Mouse (Mus musculus) intestine, postnatal 0 days (tissue): ENCODE measurements around the gene Skap1. TPM values are rescaled to one million over a fixed set of nuclear protein-coding genes. Genes with fewer than 3 reads are reported as not detected.
A peak's percentile ranks its signal among the peaks of the same experiment; 100 is the strongest.

Experiments used
- ATAC-seq: fragments of 200-750 bp; cut with Nextera tagmentation; 2 replicates; pipeline ENCODE4 v1.8.0; 2017; ENCODE audit warnings: mild to moderate bottlenecking, moderate TSS enrichment, moderate library complexity
- H3K27ac ChIP-seq: fragments of 300-500 bp; sonication (generic); 2 replicates; pipeline ENCODE4 v1.5.1; 2014; ENCODE audit warnings: mild to moderate bottlenecking, low read depth, low read length, moderate library complexity
- H3K27me3 ChIP-seq: fragments of 300-500 bp; sonication (generic); replicated peaks from 2 replicates; pipeline ENCODE4 v1.6.1; 2014; ENCODE audit warnings: low read length, mixed read lengths; ENCODE audit not compliant: control insufficient read depth, insufficient read depth
- H3K36me3 ChIP-seq: fragments of 300-500 bp; sonication (generic); 2 replicates; pipeline ENCODE4 v1.6.1; 2014; ENCODE audit warnings: mild to moderate bottlenecking, moderate library complexity; ENCODE audit not compliant: control insufficient read depth, insufficient read depth
- H3K4me1 ChIP-seq: fragments of 300-500 bp; sonication (generic); replicated peaks from 2 replicates; pipeline ENCODE4 v1.6.1; 2014; ENCODE audit warnings: antibody characterized with exemption, low read length, mixed read lengths; ENCODE audit not compliant: control insufficient read depth, insufficient read depth
- H3K4me2 ChIP-seq: fragments of 300-500 bp; sonication (generic); replicated peaks from 2 replicates; pipeline ENCODE4 v1.6.1; 2014; ENCODE audit warnings: low read depth, mild to moderate bottlenecking, moderate library complexity
- H3K4me3 ChIP-seq: fragments of 300-500 bp; sonication (generic); 2 replicates; pipeline ENCODE4 v1.5.1; 2014; ENCODE audit warnings: low read depth, low read length
- H3K9ac ChIP-seq: fragments of 300-500 bp; sonication (generic); 2 replicates; pipeline ENCODE4 v1.6.1; 2014; ENCODE audit warnings: mild to moderate bottlenecking, low read depth, low read length
- H3K9me3 ChIP-seq: fragments of 300-500 bp; sonication (generic); 2 replicates; pipeline ENCODE4 v1.6.1; 2016; ENCODE audit warnings: mixed run types; ENCODE audit not compliant: control insufficient read depth
- CTCF ChIP-seq: sonication (generic); IDR thresholded peaks from 2 replicates; pipeline ENCODE4 v1.5.1; 2016; ENCODE audit warnings: low read depth, mild to moderate bottlenecking, control low read depth, antibody characterized with exemption, moderate library complexity
- WGBS: fragments of 180-500 bp; shearing (Covaris S2); extraction: QIAGEN DNeasy Blood & Tissue Kit; methylation state at CpG from one replicate; pipeline ENCODE4 v1.1.7; 2014; 5-methylcytosine and 5-hydroxymethylcytosine counted together
- polyA plus RNA-seq: library from polyadenylated mRNA; unstranded; fragments of >200 nt; fragmentation: Nextera tagmentation; extraction: Ambion mirVana; gene quantifications from 2 replicates; pipeline ENCODE4 v1.2.1, GENCODE M21; 2015

Skap1 gene
- 0.46 and 0.52 TPM in 2 replicates for polyA plus RNA-seq

DNA sequence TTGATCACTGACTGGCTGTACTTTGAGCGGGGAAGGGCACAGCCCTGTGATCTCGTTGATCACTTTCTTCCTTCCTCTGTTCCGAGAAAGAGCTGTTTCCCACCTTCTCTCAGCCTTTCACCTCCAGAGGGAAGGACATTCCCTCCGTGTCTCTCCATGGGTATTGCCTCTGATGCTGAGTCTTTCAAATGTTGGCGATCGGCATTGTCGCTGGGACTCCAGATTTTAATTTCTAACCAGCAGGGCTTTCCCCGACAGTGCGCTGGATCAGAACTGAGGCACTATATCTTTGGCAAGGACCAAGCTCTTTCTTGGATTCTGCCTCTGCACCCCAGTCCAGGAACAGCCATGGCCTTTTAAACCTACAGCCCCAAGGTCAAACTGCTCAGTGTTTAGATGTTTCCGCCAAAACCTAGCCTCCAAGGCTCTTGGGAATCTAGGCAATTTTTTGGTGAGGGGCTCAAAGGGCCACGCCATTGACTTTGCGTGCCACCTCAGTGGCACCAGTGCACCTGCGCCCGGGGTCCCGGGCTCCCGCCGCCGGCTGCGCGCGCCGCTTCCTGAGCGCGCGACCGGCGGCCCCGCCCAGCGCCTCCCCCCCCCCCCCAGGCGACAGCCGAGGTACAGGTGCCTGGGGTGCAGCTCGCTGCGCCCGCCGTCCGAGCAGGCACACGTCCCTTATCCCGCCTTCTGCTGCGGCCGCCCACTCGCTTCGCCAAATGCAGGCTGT, at the start of gene Skap1:
Gene Skap1 (plus strand): TSS at position 608 of the 730 bp plus-strand sequence.
- no peak for TF ChIP-seq CTCF
- H3K4me1 ChIP-seq, result no peaks in the 10 kb centered on the region; the same call in 1 of the 2 replicates
- no peaks in the 10 kb centered on the region for H3K36me3 ChIP-seq
- no peaks in the 10 kb centered on the region for H3K9me3 ChIP-seq
- no peak within 1 kb of the TSS for H3K27ac ChIP-seq
- peaks cover 48% of the 10 kb centered on the region for H3K27me3 ChIP-seq
- H3K9ac ChIP-seq, result no peak within 1 kb of the TSS
- peak within 1 kb of the TSS; percentile 35 for H3K4me3 ChIP-seq
- 7% methylated on average over 40 of the region's 42 CpGs for WGBS
- peak within 1 kb of the TSS; percentile 71 for H3K4me2 ChIP-seq
- no peak for ATAC-seq

DNA sequence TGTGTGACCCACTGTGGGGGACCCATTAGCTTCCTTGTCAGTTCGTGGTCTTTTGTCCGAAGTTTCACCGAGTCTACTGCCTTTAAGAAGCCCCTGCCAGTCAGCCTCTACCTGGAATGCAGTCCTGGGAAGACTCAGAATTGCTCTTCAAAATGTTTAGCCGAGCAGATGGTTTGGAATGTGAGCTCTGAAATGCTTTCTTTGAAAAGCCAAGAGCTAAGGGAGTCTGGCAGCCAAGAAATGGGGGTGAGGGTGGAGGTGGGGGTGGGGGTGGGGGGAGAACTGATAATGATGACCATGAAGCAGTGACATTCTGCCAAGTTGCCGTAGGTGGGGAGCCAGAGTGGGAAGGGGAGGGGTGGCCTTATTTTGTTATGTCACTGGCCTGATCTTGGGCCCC, 43.3 kb upstream of the Skap1 start:
- Histone ChIP-seq H3K9me3 (no peaks in the 10 kb centered on the region), H3K27ac (no peak overlapping the region), H3K4me3 (no peak overlapping the region), H3K27me3 (no peaks in the 10 kb centered on the region; the same call in 1 of the 2 replicates), H3K4me2 (no peak overlapping the region; the same call in 1 of the 2 replicates), H3K4me1 (no peaks in the 10 kb centered on the region), H3K36me3 (no peaks in the 10 kb centered on the region), H3K9ac (no peak overlapping the region)
- ATAC-seq, result no peak
- TF ChIP-seq CTCF, result no peak
- WGBS, result 37% methylated on average over 5 of the region's 5 CpGs

DNA sequence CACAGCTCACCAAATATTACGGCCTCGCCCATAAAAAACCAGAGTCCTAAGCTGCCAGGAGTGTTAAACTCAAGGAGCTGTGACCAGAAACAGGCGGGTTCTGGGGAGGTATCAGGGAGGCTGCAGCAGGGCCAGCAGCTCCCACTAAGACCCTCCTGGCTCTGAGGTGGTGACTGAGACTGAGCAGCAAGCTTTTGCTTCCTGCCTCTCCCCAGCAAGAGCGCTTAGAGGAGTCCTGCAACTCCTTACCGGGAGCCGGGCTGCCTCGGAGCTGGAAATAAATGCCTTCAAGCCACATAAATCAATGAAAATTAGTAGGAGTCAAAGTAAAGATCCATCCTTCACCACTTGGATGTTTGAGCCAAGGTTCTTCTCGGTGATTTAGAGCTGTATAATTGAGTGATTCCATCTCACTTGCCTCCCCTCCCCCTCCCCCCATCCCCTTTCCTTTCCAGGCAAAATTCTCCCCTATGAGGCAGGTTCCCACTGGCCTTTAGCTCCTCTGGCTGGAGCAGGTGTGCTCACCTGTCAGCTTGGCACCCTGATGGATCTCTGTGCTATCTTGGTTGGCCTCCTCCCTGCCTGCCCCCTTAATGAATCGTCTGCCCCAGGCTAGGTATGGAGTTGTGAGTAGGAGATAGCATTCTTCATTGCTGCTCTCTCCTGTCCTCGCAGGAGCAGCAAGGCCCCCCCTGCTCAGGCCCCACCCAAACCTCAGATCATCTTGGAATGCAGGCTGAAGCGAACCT, 42.7 kb upstream of the Skap1 start:
- TF ChIP-seq CTCF, result no peak
- H3K4me1 ChIP-seq, result no peaks in the 10 kb centered on the region
- no peak overlapping the region for H3K9ac ChIP-seq
- H3K27ac ChIP-seq, result no peak overlapping the region
- H3K4me2 ChIP-seq, result no peak overlapping the region; the same call in 1 of the 2 replicates
- no peaks in the 10 kb centered on the region for H3K36me3 ChIP-seq
- H3K9me3 ChIP-seq, result no peaks in the 10 kb centered on the region
- H3K27me3 ChIP-seq, result no peaks in the 10 kb centered on the region; the same call in 1 of the 2 replicates
- H3K4me3 ChIP-seq, result no peak overlapping the region
- 32% methylated on average over 11 of the region's 11 CpGs for WGBS
- no peak for ATAC-seq

DNA sequence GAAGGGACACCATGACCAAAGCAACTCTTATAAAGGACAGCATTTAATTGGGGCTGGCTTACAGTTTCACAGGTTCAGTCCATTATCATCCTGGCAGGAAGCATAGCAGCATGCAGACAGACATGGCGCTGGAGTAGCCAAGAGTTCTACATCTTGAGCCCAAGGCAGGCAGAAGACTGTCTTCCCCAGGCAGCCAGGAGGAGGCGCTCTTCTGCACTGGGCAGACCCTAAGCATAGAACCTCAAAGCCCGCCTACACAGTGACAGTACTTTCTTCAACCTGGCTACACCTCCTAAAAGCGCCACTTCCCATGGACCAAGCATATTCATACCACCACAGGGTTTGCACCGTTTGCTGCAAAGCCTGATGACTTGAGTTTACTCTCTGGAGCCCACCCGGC, 39.2 kb upstream of the Skap1 start:
- peak; percentile 16; the same call in 1 of the 2 replicates for TF ChIP-seq CTCF

DNA sequence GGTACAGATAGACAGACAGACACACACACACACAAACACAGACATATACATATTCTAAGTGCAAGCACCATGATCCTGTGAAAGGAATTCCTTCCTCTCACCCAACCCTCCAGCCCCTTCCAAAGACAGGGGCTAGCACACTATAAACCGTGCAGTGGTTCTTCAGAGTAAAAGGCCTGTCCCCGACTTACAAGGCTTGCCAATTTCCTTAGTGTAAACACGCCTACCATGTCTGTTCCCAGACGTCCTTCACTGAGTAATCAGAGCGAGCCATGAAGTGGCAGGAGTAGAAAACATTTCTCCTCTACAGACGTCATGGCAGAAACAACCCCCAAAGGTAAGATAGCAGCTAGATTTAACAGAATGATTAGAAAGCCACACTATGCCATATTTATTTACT, 38.2 kb upstream of the Skap1 start:
- Histone ChIP-seq H3K9me3 (no peaks in the 10 kb centered on the region), H3K4me2 (no peak overlapping the region), H3K27me3 (no peaks in the 10 kb centered on the region), H3K4me1 (no peaks in the 10 kb centered on the region), H3K4me3 (no peak overlapping the region), H3K27ac (no peak overlapping the region), H3K9ac (no peak overlapping the region), H3K36me3 (no peaks in the 10 kb centered on the region)
- 44% methylated on average over 6 of the region's 6 CpGs for WGBS
- ATAC-seq, result no peak
- TF ChIP-seq CTCF, result no peak

More for the DNA sequence above, 39.2 kb upstream of the Skap1 start:
- H3K36me3 ChIP-seq, result no peaks in the 10 kb centered on the region
- no peak overlapping the region for H3K9ac ChIP-seq
- 94% methylated on average over 6 of the region's 6 CpGs for WGBS
- H3K4me2 ChIP-seq, result no peak overlapping the region
- no peaks in the 10 kb centered on the region for H3K4me1 ChIP-seq
- H3K27ac ChIP-seq, result no peak overlapping the region
- H3K4me3 ChIP-seq, result no peak overlapping the region
- ATAC-seq, result no peak
- H3K9me3 ChIP-seq, result no peaks in the 10 kb centered on the region
- H3K27me3 ChIP-seq, result no peaks in the 10 kb centered on the region

DNA sequence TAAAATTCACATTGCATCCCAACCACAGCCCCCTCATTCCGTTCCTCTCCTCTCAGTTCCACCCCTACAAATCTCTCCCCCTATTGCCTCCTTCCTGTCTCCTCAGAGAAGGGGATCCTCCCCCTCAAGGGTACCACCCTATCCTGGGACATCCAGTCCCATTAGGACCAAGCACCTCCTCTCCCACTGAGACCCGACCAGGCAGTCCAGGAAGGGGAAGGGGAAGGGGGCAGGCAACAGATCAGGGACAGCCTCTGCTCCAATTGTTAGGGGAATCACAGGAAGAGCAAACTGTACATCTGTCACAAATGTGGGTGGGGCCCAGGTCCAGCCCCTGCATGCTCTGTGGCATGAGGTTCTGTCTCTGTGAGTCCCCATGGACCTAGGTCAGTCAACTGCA, 37.6 kb upstream of the Skap1 start:
- no peak for ATAC-seq
- Histone ChIP-seq H3K27ac (no peak overlapping the region), H3K4me3 (no peak overlapping the region), H3K9ac (no peak overlapping the region), H3K4me1 (no peaks in the 10 kb centered on the region), H3K36me3 (no peaks in the 10 kb centered on the region), H3K4me2 (no peak overlapping the region), H3K9me3 (no peaks in the 10 kb centered on the region), H3K27me3 (no peaks in the 10 kb centered on the region)
- WGBS, result 69% methylated on average over 2 of the region's 2 CpGs
- TF ChIP-seq CTCF, result no peak
